Comparison of ENCODE assay signal across 20 mouse cellular contexts in genomic region chr12:77943960-77944359, GRCm38 (mm10).
DNase-seq lines count a peak whose midpoint lies in the region.
"Had no signal": no experiment of that assay in that cellular context is flagged by ENCODE, and none has a peak within 500 bp of the region (broad histone marks: within the 10 kb centered on the region; RNA-seq: fewer than 3 reads in every experiment).

No protein-coding gene starts in this region.

- peak; percentile 8 to 18 for DNase-seq in cerebellum, postnatal 10 days
- DNase-seq in cerebellum, postnatal 25 days: no peak
- peak; percentile 28 for DNase-seq in gastrocnemius, postnatal 25 days
- DNase-seq in gastrocnemius, adult 8-10 months (ENCODE audit: low spot score in 2 of 2): no peak
- peak; percentile 83 for DNase-seq in retina, postnatal 1 day
- DNase-seq in retina, embryonic 14.5 days (ENCODE audit: low spot score): no peak
- peak; percentile 9 for DNase-seq in retina, postnatal 7 days (ENCODE audit: low read depth, low spot score)
- DNase-seq in thymus, postnatal 25 days: no peak
- DNase-seq: adrenal gland, adult 2 months; cerebellum, adult 2 months; gastrocnemius, postnatal 36 days; heart, adult 2 months; heart, postnatal 36 days; kidney, adult 8-10 months; kidney, postnatal 10 days; left cerebral cortex, postnatal 4 days; lung, embryonic 14.5 days; lung, postnatal 36 days; right cerebral cortex, adult 18-20 months; thymus, postnatal 36 days had no signal

Comparison
In these comparisons a context has a peak if more than half of its experiments do, and no peak if none do; other contexts are left out.
1. DNase-seq: peak in cerebellum, postnatal 10 days (2 of 2), gastrocnemius, postnatal 25 days (single experiment), retina, postnatal 1 day (single experiment) and retina, postnatal 7 days (single experiment); none in cerebellum, postnatal 25 days (0 of 2), gastrocnemius, adult 8-10 months (0 of 2), retina, embryonic 14.5 days (single experiment) and thymus, postnatal 25 days (single experiment).